Mouse (Mus musculus) olfactory bulb, adult 2 months (tissue): ENCODE results near the gene Gm11492. TPM values are rescaled to one million over a fixed set of nuclear protein-coding genes. Genes with fewer than 3 reads are reported as not detected.

Experiments used
- H3K27ac ChIP-seq: fragments of 200-500 bp; 2 replicates; pipeline ENCODE4 v1.5.1; 2012; ENCODE audit warnings: low read depth, low read length; ENCODE audit not compliant: insufficient read depth
- H3K4me1 ChIP-seq: fragments of 200-500 bp; 2 replicates; pipeline ENCODE4 v1.6.1; 2012; ENCODE audit warnings: low read length; ENCODE audit not compliant: control insufficient read depth, insufficient read depth
- H3K4me3 ChIP-seq: fragments of 200-500 bp; 2 replicates; pipeline ENCODE4 v1.5.1; 2012; ENCODE audit warnings: mild to moderate bottlenecking, low read depth, low read length, moderate library complexity; ENCODE audit not compliant: insufficient read depth
- CTCF ChIP-seq: fragments of 200-500 bp; IDR thresholded peaks from 2 replicates; pipeline ENCODE4 v1.5.1; 2012; ENCODE audit warnings: low read depth, mild to moderate bottlenecking, low read length, moderate library complexity; ENCODE audit not compliant: insufficient read depth
- POLR2A ChIP-seq: fragments of 200-500 bp; IDR thresholded peaks from 2 replicates; pipeline ENCODE4 v1.6.1; 2012; ENCODE audit warnings: mild to moderate bottlenecking, low read depth, low read length, moderate library complexity; ENCODE audit not compliant: insufficient read depth
- WGBS: fragments of 180-500 bp; shearing (Covaris S2); methylation state at CpG from one replicate; pipeline ENCODE4 v1.1.7; 2018; 5-methylcytosine and 5-hydroxymethylcytosine counted together
- polyA plus RNA-seq: library from polyadenylated mRNA; stranded (reverse); fragments of >200 nt; gene quantifications from 2 replicates; pipeline ENCODE4 v1.2.4, GENCODE M21; 2012; ENCODE audit warnings: low replicate concordance; ENCODE audit not compliant: missing spikeins, insufficient read depth, insufficient read length

The Gm11492 gene
- polyA plus RNA-seq, 1 experiment: not detected

GRCm38 (mm10) chr11:87583291-87584034 lies 17.0 kb downstream of the Gm11492 start:
- peaks cover 29% of the 10 kb centered on the region for H3K4me1 ChIP-seq
- TF ChIP-seq POLR2A (no peak), CTCF (no peak)
- H3K27ac ChIP-seq: no peak overlapping the region
- H3K4me3 ChIP-seq: no peak overlapping the region
- 83% methylated on average over 6 of the region's 6 CpGs for WGBS

- 83% methylated on average over 10 of the region's 10 CpGs for WGBS
- H3K27ac ChIP-seq: no peak overlapping the region
- TF ChIP-seq POLR2A (no peak), CTCF (no peak)
- H3K4me3 ChIP-seq: no peak overlapping the region
- H3K4me1 ChIP-seq: peaks cover 28% of the 10 kb centered on the region
Measured at GRCm38 (mm10) chr11:87584711-87585505, 18.5 kb downstream of the Gm11492 start.

GRCm38 (mm10) chr11:87587211-87587874 lies 20.9 kb downstream of the Gm11492 start:
- WGBS: 89% methylated on average over 5 of the region's 5 CpGs
- H3K27ac ChIP-seq: no peak overlapping the region
- TF ChIP-seq CTCF (no peak), POLR2A (no peak)

DNA sequence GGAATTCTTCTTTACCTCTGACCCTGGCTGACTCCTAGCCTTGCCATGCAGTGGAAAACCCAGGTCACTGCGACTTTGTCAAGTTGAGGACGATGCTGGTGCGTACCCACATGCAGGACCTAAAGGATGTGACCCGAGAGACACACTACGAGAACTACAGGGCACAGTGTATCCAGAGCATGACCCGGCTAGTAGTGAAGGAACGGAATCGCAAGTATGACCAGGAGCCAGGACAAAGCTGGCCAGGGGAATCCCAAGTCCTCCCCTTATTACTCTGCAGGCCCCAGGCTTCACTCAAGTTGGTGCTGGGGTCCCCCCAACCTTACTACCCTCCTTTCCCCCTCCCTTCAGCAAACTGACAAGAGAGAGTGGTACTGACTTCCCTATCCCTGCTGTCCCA lies 23.2 kb downstream of the Gm11492 start:
- Histone ChIP-seq H3K4me3 (no peak overlapping the region), H3K4me1 (peaks cover 16% of the 10 kb centered on the region), H3K27ac (no peak overlapping the region)
- TF ChIP-seq POLR2A: no peak
- 90% methylated on average over 8 of the region's 8 CpGs for WGBS

More at GRCm38 (mm10) chr11:87587211-87587874, 20.9 kb downstream of the Gm11492 start:
- peaks cover 10% of the 10 kb centered on the region; the same call in 1 of the 2 replicates for H3K4me1 ChIP-seq
- no peak overlapping the region for H3K4me3 ChIP-seq

GRCm38 (mm10) chr11:87590841-87591525 lies 24.5 kb downstream of the Gm11492 start:
- Histone ChIP-seq H3K27ac (peak overlapping the region; percentile 56), H3K4me1 (peaks cover 24% of the 10 kb centered on the region)
- no peak for TF ChIP-seq POLR2A
- no peak for TF ChIP-seq CTCF

DNA sequence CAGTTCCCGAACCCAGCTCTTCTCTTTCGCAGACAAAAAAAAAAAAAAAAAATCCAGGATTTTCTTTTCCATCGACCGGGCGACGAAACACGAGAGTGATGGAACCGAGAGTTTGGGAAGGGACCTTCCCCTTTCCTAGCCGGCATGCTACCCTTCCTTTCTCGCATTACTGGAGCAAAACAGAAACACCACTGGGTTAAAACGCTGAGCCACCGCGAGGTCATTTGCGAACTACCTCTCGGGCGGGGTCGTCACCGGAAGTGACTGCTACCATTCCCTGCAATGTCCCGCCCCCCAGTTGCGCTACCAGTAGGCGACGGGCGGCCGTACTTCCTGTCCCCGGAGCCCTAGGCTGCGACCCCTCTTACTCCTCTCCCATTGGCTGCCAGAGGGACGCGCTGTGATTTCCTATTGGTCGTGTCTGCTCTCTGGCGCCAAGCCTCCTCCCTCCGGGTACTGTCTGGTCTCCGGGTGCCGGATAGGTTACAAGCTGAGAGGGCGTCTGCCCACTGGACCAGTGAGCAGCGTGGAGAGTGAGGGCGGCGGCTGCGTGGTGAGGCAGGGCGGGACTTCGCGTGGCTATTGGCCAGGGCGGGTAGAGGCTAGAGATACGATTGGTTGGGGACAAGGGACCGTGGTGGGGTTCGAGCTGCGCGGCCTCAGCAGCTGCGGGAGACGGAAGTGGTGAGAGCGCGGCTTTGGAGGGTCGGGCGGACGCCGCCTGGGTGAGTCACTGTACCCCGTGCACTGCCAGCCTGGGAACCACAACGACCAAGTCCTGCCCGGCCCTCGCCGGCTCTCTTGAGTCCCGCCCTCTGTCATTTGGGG lies 25.3 kb downstream of the Gm11492 start, which contains the start of gene Mtmr4:
Mtmr4 (plus strand) TSS at position 637 of the 828 bp plus-strand sequence.
- Histone ChIP-seq H3K27ac (peak within 1 kb of the TSS; percentile 72), H3K4me3 (peak within 1 kb of the TSS; percentile 81), H3K4me1 (peaks cover 28% of the 10 kb centered on the region)
- TF ChIP-seq CTCF (no peak), POLR2A (peak; percentile 64; the same call in 1 of the 2 replicates)
- WGBS: under 1% methylated on average over 61 of the region's 61 CpGs

More at GRCm38 (mm10) chr11:87590841-87591525, 24.5 kb downstream of the Gm11492 start:
- H3K4me3 ChIP-seq: peak overlapping the region; percentile 58
- WGBS: 1% methylated on average over 25 of the region's 25 CpGs

DNA sequence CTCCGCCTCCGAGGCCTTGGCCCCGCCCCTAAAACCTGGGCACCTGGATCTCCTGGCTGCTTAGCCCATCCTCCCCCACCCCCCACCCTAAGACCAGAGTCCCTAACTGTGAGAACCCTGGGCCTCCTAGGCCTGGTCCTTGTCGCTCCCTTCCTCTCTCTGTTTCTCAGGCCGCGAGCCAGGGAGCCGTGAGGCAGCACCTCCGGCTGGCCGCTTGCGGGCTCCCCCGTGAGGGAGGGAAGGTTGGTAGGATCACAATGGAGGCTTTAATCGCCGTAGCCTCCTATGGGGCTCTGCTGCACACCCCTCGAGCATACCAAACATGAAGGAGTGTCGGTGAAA lies 25.9 kb downstream of the Gm11492 start:
- Histone ChIP-seq H3K27ac (peak overlapping the region; percentile 72), H3K4me3 (peak overlapping the region; percentile 81), H3K4me1 (peaks cover 33% of the 10 kb centered on the region)
- under 1% methylated on average over 15 of the region's 15 CpGs for WGBS
- no peak for TF ChIP-seq POLR2A
- TF ChIP-seq CTCF: no peak
